Mouse (Mus musculus) kidney, adult 2 months (tissue): ENCODE measurements at regions not wholly inside any gene's neighbourhood (a gene's known extent, or its start where the extent isn't known, plus 50 kb on each side); places are given as distances from the start of the nearest gene placed in this dataset.

ENCODE experiments used
- DNase-seq: peaks from one replicate; pipeline ENCODE4 v3.0.0; 2021
- H3K27ac ChIP-seq: fragments of 200-500 bp; 2 replicates; pipeline ENCODE4 v1.5.1; 2012; ENCODE audit warnings: low read depth, low read length, control low read depth, inconsistent platforms; ENCODE audit not compliant: insufficient read depth
- H3K27me3 ChIP-seq: fragments of 200-500 bp; replicated peaks from 2 replicates; pipeline ENCODE4 v1.6.1; 2012; ENCODE audit warnings: mild to moderate bottlenecking, moderate library complexity, low read length, inconsistent platforms; ENCODE audit not compliant: control insufficient read depth, insufficient read depth
- H3K36me3 ChIP-seq: fragments of 200-500 bp; 2 replicates; pipeline ENCODE4 v1.6.1; 2012; ENCODE audit warnings: mild to moderate bottlenecking, moderate library complexity, low read length, inconsistent platforms; ENCODE audit not compliant: control insufficient read depth, insufficient read depth
- H3K4me1 ChIP-seq: fragments of 200-500 bp; 2 replicates; pipeline ENCODE4 v1.6.1; 2011; ENCODE audit warnings: low read length; ENCODE audit not compliant: control insufficient read depth, insufficient read depth
- H3K4me3 ChIP-seq: fragments of 200-500 bp; 2 replicates; pipeline ENCODE4 v1.5.1; 2011; ENCODE audit warnings: mild to moderate bottlenecking, low read depth, low read length, control low read depth; ENCODE audit not compliant: insufficient read depth
- CTCF ChIP-seq: fragments of 200-500 bp; conservative IDR thresholded peaks from 2 replicates; pipeline ENCODE4 v1.5.1; 2011; ENCODE audit warnings: low read depth, mild to moderate bottlenecking, control low read depth, low read length, moderate library complexity, mixed read lengths; ENCODE audit not compliant: insufficient read depth, insufficient read length
- POLR2A ChIP-seq: fragments of 200-500 bp; IDR thresholded peaks from one replicate; pipeline ENCODE4 v1.6.1; 2011; ENCODE audit warnings: low read depth, low read length, control low read depth
- WGBS: fragments of 180-500 bp; shearing (Covaris S2); methylation state at CpG from one replicate; pipeline ENCODE4 v1.1.7; 2018; 5-methylcytosine and 5-hydroxymethylcytosine counted together

DNA sequence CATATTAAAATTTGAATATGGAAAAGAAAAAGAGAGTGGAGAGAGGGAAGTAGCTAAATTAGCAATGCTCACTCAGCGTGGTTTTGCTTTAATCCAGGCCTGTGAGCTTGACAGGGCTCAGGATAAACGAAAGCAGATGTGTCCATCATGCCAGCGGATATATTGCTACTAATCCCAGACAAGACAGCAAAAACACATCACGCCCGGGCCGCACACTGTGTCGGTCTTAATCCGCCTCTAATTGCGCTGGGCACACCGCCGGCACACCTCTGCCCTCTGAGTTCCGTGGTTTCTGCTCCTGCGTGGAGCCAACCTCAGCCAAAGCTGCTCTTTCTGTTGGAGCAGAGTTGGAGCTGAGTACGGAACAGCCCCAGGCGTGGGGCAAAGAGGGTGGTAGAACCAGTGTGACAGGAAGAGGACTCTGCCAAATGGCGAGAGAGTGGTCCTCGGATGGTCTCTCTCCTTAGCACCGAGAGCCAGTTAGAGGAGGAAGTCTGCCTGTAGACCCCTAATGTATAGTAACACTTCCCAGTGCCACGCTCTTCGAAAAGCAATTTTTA lies 169.2 kb downstream of the Gm4791 start:
- Histone ChIP-seq H3K4me3 (no peak overlapping the region), H3K4me1 (no peaks in the 10 kb centered on the region), H3K27me3 (no peaks in the 10 kb centered on the region), H3K27ac (no peak overlapping the region), H3K36me3 (no peaks in the 10 kb centered on the region)
- 76% methylated on average over 20 of the region's 20 CpGs for WGBS
- no peak for DNase-seq
- TF ChIP-seq CTCF (no peak), POLR2A (no peak)

DNA sequence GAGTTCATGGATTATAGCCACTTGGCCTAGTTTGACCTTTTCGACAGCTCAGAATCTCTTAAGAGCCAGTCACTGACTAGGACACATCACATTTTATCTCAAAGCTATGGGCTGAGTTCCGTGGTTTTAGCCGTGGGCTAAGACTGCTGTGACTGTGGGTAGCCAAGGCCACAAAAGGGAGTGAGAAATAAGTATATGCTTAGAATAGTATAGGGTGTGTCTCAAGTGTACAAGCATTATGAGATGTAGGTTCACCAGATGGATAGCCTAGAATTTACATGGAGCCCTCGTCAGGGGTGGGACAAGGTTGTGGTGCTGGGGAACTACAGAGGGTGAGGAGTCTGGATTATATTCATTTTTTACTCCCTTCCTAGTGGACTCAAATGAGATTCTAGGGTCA lies 177.5 kb downstream of the Gm4791 start:
- H3K4me1 ChIP-seq: no peaks in the 10 kb centered on the region
- no peak for DNase-seq
- no peak overlapping the region for H3K27ac ChIP-seq
- TF ChIP-seq CTCF (no peak), POLR2A (no peak)
- H3K27me3 ChIP-seq: no peaks in the 10 kb centered on the region
- 87% methylated on average over 4 of the region's 4 CpGs for WGBS
- H3K4me3 ChIP-seq: no peak overlapping the region
- H3K36me3 ChIP-seq: no peaks in the 10 kb centered on the region

DNA sequence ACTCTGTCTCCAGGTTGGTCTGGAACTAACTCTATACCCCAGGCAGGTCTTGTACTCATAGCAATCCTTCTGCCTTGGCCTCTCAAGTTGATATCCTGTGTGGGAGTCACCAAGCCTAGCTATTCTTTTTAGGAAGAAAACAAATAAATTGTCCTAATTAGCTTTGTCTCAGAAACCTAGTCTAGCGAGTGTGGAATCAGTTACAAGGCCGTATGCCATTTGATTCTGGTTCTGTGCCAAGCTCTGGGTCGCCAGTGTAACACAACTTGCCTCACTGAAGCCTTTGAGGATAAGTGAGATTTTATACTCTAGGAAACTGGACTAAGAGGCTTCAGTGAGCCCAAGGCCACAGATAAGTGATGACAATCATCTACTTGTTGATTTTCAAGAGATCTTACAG lies 219.6 kb downstream of the Gm4791 start:
- 39% methylated on average over 3 of the region's 3 CpGs for WGBS
- H3K4me3 ChIP-seq: no peak overlapping the region
- TF ChIP-seq CTCF (no peak), POLR2A (no peak)
- no peaks in the 10 kb centered on the region for H3K27me3 ChIP-seq
- no peaks in the 10 kb centered on the region for H3K36me3 ChIP-seq
- no peak for DNase-seq
- H3K27ac ChIP-seq: no peak overlapping the region
- H3K4me1 ChIP-seq: no peaks in the 10 kb centered on the region

DNA sequence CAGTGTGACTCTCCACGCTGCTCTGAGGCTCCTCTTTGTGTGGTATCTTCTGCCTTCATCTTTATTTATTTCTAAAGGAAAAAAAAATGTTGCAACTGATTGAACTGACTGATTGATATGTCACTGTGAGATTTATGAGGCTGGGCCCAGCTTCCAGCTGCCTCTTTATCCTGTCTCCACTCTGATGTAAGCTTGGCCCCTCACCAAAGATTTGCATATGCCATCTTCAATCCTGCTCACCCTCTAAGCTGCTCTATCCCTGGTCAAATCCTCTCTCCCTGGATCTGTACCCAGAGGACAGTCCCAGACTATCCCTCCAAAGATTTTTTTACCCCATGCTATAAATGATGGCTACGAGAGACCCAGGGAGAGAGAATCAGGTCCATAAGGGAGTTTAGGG lies 225.0 kb downstream of the Gm4791 start:
- 83% methylated on average over 2 of the region's 2 CpGs for WGBS
- no peaks in the 10 kb centered on the region for H3K4me1 ChIP-seq
- no peak for DNase-seq
- no peaks in the 10 kb centered on the region for H3K36me3 ChIP-seq
- no peak overlapping the region for H3K4me3 ChIP-seq
- TF ChIP-seq CTCF: no peak
- TF ChIP-seq POLR2A: no peak
- no peaks in the 10 kb centered on the region for H3K27me3 ChIP-seq
- H3K27ac ChIP-seq: no peak overlapping the region

DNA sequence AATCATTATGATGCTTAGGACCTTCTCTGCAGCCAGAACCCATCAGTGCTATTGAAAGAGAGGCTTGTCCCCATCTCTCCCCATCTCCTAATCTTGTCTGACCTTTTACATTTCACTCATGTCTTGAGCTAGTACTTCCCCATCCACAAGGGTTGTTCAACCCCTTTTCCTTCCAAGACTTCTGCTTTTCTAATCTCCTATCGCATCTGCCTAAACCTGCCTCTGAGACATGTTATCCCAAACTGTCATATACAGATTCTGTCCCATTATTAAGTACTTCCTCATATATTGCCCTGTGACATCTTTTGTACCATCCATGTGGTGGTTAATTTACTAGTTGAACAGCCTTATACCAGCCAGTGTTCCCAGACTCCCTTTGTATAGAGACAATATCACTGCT lies 225.7 kb downstream of the Gm4791 start:
- Histone ChIP-seq H3K4me3 (no peak overlapping the region), H3K4me1 (no peaks in the 10 kb centered on the region), H3K27ac (no peak overlapping the region), H3K36me3 (no peaks in the 10 kb centered on the region), H3K27me3 (no peaks in the 10 kb centered on the region)
- no peak for TF ChIP-seq POLR2A
- TF ChIP-seq CTCF: no peak
- WGBS: 88% methylated on average over 1 of the region's 1 CpGs
- DNase-seq: no peak

DNA sequence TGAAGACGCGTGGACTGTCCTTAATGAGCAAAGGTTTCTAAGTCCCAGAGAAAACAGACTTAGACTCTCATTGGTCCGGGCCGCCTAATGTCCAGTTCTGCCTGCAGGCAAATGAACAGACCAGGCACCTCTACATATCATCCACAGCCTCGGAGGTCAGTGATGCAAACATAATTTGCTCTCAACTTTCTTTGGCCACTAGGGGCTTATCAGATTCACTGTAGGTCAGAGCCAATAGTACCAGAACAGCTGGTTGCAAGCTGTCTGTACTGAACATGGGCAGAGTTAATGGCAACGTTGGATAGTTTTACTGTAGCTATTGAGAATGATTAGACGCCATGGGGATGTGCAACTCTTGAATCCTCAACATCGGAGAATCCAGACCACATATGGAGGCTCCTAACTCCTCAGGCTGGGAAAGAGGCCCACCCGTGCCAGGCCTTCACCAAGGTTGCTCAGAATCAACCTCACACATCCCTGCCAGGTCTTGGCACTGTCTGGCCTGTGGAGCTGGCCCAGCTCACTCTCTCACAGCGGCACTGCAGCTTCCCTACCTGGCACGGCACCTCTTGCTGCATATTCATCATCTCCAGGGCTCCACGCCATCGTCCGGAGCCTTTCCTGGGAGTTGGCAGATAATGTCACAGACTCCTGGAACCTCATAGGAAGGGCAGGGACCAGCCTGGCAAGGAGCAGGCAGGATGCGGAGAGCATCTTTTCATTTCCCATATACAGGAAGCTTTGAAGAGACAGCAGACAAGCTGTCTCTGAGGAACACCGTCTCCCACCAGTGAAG lies 228.1 kb downstream of the Gm4791 start:
- no peak overlapping the region for H3K27ac ChIP-seq
- no peaks in the 10 kb centered on the region for H3K36me3 ChIP-seq
- no peak overlapping the region for H3K4me3 ChIP-seq
- DNase-seq: no peak
- H3K27me3 ChIP-seq: no peaks in the 10 kb centered on the region
- 78% methylated on average over 16 of the region's 16 CpGs for WGBS
- no peaks in the 10 kb centered on the region for H3K4me1 ChIP-seq
- TF ChIP-seq POLR2A (no peak), CTCF (no peak)

DNA sequence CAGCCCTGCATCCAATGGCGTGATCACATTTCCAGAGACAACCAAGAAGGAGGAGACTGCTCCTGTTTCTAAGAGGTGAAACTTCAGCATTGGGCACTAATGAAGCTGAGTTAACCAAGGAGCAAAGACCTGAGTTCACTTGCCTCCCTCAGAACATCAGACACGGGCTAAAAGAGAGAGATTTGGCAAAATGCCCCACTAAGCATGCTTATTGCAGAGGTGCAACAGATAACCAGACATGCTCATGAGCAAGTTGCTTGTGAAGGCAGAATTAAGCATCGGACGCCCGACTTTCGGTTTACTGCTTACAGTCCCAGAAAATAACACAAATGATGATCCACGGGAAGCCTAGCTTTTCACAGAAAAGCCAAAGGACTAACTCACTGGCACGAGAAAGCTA lies 228.8 kb downstream of the Gm4791 start:
- TF ChIP-seq POLR2A: no peak
- no peak for TF ChIP-seq CTCF
- H3K4me1 ChIP-seq: no peaks in the 10 kb centered on the region
- DNase-seq: no peak

More for the DNA sequence above, 228.8 kb downstream of the Gm4791 start:
- Histone ChIP-seq H3K36me3 (no peaks in the 10 kb centered on the region), H3K4me3 (no peak overlapping the region), H3K27me3 (no peaks in the 10 kb centered on the region; the same call in 1 of the 2 replicates), H3K27ac (no peak overlapping the region)
- 78% methylated on average over 8 of the region's 8 CpGs for WGBS
